Mouse (Mus musculus): ENCODE measurements around the gene Iqschfp. TPM values are rescaled to one million over a fixed set of nuclear protein-coding genes. Genes with fewer than 3 reads are reported as not detected.

Iqschfp gene
- polyA plus RNA-seq, 1 experiment from 2014 or later, result not detected

DNA sequence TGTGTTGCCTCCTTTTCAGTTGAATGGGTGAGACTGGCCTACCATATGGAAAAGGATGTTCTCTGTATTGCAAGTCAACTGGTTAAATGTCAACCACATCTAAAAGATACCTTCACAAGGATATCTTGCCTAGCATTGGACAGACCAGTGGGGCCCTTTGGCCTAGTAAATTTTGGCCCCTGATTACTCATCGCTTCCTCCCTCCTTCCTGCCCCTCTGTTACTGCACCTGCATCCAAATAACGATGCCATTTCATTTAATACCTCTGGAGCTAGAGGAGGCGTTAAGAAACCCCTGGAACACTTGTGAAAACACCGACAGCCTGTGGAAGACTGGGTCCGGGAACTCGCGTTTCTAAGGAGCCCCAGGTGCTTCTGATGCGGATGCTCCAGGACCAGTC, 626.0 kb downstream of the Iqschfp start:
- no peak overlapping the region for H3K4me3 ChIP-seq (ENCODE audit: low read depth, low read length)
- H3K4me2 ChIP-seq (ENCODE audit: low read depth, low read length), result no peak overlapping the region
- H3K27me3 ChIP-seq (ENCODE audit: control insufficient read depth, insufficient read depth, low read depth, low read length), result no peaks in the 10 kb centered on the region

DNA sequence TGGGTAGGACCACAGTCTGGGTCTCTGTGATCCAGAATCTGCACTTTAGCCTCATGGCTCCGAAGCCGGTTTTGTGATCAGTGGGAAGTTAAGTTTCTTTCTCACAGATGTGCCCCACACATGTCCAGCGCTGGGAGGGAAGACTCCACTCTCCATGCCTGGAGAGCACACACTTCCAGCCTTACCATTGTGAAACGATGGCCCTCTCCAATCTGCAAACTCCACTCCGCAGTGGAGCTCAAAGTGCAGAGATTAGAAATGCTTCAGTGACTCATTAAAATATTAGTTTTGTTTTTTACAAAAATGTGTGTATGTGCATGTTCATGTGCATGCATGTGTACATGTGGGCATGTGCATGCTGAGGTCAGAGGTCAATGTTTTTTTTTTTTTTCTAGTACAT, 626.6 kb downstream of the Iqschfp start:
- 72% methylated on average over 5 of the region's 5 CpGs for WGBS (ENCODE audit: insufficient replicate concordance)
- Histone ChIP-seq H3K27ac (ENCODE audit: low read length) (no peak overlapping the region), H3K27me3 (ENCODE audit: control insufficient read depth, insufficient read depth, low read depth, low read length) (no peaks in the 10 kb centered on the region), H3K9ac (ENCODE audit: low read depth, low read length) (no peak overlapping the region), H3K36me3 (ENCODE audit: control insufficient read depth, insufficient read depth) (no peaks in the 10 kb centered on the region), H3K4me1 (ENCODE audit: control insufficient read depth, low read depth, low read length) (no peaks in the 10 kb centered on the region), H3K9me3 (replicated peaks; ENCODE audit: control insufficient read depth, low read length) (no peaks in the 10 kb centered on the region), H3K4me3 (ENCODE audit: low read depth, low read length) (no peak overlapping the region), H3K4me2 (ENCODE audit: low read depth, low read length) (no peak overlapping the region)
- ATAC-seq (ENCODE audit: low read depth), result no peak

More for the DNA sequence above, 626.0 kb downstream of the Iqschfp start:
- WGBS (ENCODE audit: insufficient replicate concordance), result 70% methylated on average over 8 of the region's 8 CpGs
- Histone ChIP-seq H3K27ac (ENCODE audit: low read length) (no peak overlapping the region), H3K9ac (ENCODE audit: low read depth, low read length) (no peak overlapping the region), H3K9me3 (replicated peaks; ENCODE audit: control insufficient read depth, low read length) (no peaks in the 10 kb centered on the region), H3K4me1 (ENCODE audit: control insufficient read depth, low read depth, low read length) (no peaks in the 10 kb centered on the region), H3K36me3 (ENCODE audit: control insufficient read depth, insufficient read depth) (no peaks in the 10 kb centered on the region)
- no peak for ATAC-seq (ENCODE audit: low read depth)

DNA sequence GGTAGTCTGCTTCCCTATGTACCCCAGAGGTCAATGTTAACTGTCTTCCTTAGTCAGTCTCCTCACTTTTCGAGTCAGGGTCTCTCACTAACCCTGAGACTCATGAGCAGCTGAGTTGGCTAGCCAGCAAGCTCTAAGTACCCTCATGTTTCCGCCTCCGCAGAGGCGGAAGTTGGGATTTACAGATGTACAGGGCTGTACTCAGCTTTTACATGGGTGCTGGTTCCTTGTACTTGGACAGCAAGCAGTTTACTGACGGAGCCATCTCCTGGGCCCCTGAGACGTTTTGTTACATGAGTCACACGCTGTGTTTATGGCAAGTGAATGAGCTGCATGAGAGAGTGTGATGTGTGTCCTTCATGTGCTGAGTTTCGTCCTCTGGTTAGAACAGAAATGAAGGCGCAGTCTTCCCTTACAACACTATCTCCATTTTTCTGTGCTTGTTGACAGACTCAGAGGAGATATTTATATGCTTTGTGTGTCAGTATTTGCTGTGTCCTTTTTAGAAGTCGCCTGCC, 633.4 kb downstream of the Iqschfp start:
- no peak for ATAC-seq (ENCODE audit: low read depth)
- H3K9ac ChIP-seq (ENCODE audit: low read depth, low read length), result no peak overlapping the region
- no peaks in the 10 kb centered on the region for H3K4me1 ChIP-seq (ENCODE audit: control insufficient read depth, low read depth, low read length)
- no peak overlapping the region for H3K4me2 ChIP-seq (ENCODE audit: low read depth, low read length)
- H3K4me3 ChIP-seq (ENCODE audit: low read depth, low read length), result no peak overlapping the region
- H3K36me3 ChIP-seq (ENCODE audit: control insufficient read depth, insufficient read depth), result no peaks in the 10 kb centered on the region
- H3K27ac ChIP-seq (ENCODE audit: low read length), result no peak overlapping the region
- H3K9me3 ChIP-seq (replicated peaks; ENCODE audit: control insufficient read depth, low read length), result no peaks in the 10 kb centered on the region
- 74% methylated on average over 10 of the region's 10 CpGs for WGBS (ENCODE audit: insufficient replicate concordance)
- H3K27me3 ChIP-seq (ENCODE audit: control insufficient read depth, insufficient read depth, low read depth, low read length), result no peaks in the 10 kb centered on the region

DNA sequence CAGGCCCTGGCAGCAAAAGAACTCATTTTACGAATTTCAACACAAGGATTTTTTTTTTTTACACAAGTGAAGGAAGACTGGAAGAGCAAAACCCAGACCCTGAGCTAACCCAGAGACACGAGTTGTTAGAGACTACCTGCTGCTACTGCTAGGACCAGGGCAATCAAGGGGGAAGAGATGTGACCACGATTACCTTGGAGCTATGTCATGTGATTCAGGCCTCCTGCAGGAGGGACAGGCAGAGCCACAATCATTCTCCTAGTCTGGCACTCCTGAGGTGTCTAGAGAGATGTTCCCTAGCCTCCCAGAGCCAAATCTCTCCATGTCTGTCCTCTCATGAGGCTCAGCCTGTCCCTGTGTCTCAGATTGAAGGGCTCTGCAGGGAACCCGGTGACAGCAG, 634.4 kb downstream of the Iqschfp start:
- WGBS (ENCODE audit: insufficient replicate concordance), result 48% methylated on average over 4 of the region's 4 CpGs

DNA sequence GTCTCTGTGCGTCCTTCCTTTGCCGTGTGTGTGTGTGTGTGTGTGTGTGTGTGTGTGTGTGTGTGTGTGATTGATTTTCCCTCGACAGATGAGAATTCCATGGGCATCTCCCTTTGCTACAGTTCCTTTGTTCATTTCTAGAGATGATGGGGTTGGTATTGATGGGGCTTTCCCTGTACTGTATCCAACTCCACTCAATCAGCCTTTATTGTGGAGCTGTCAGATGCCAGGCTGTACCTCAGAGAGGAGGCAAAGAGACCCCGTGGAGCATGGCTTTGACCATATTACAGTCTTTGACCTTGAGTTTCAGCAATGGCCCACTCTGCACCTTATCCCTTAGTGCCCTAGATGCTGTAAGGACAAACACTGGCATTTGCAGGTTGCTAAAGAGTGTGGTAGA, 635.1 kb downstream of the Iqschfp start:
- Histone ChIP-seq H3K4me1 (ENCODE audit: control insufficient read depth, low read depth, low read length) (no peaks in the 10 kb centered on the region), H3K9me3 (replicated peaks; ENCODE audit: control insufficient read depth, low read length) (no peaks in the 10 kb centered on the region), H3K4me3 (ENCODE audit: low read depth, low read length) (no peak overlapping the region), H3K4me2 (ENCODE audit: low read depth, low read length) (no peak overlapping the region), H3K27me3 (ENCODE audit: control insufficient read depth, insufficient read depth, low read depth, low read length) (no peaks in the 10 kb centered on the region), H3K36me3 (ENCODE audit: control insufficient read depth, insufficient read depth) (no peaks in the 10 kb centered on the region), H3K27ac (ENCODE audit: low read length) (no peak overlapping the region), H3K9ac (ENCODE audit: low read depth, low read length) (no peak overlapping the region)
- 48% methylated on average over 4 of the region's 4 CpGs for WGBS (ENCODE audit: insufficient replicate concordance)
- ATAC-seq (ENCODE audit: low read depth), result no peak

More for the DNA sequence above, 634.4 kb downstream of the Iqschfp start:
- Histone ChIP-seq H3K4me2 (ENCODE audit: low read depth, low read length) (no peak overlapping the region), H3K4me3 (ENCODE audit: low read depth, low read length) (no peak overlapping the region), H3K9me3 (replicated peaks; ENCODE audit: control insufficient read depth, low read length) (no peaks in the 10 kb centered on the region), H3K9ac (ENCODE audit: low read depth, low read length) (no peak overlapping the region), H3K27ac (ENCODE audit: low read length) (no peak overlapping the region), H3K27me3 (ENCODE audit: control insufficient read depth, insufficient read depth, low read depth, low read length) (no peaks in the 10 kb centered on the region), H3K36me3 (ENCODE audit: control insufficient read depth, insufficient read depth) (no peaks in the 10 kb centered on the region), H3K4me1 (ENCODE audit: control insufficient read depth, low read depth, low read length) (no peaks in the 10 kb centered on the region)
- no peak for ATAC-seq (ENCODE audit: low read depth)

DNA sequence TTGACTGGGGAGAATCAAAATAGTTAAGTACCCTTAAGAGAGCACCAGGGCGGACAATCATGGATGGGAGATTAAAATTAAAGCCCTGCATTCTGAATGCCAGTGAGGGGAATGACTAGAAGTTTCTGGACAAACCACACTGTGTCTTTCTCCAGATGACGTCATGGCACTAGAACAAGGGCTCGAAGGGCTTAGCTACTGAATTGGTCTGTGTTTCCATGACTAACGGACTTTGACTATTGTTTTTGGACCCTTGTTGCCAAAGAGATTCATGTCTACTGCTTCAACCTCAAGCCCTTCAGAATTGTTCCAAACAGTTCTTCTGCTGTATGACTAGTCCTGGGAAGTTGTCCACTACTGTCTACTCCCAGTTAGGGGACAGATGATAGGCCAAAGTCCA, 639.9 kb downstream of the Iqschfp start:
- no peak overlapping the region for H3K9ac ChIP-seq (ENCODE audit: low read depth, low read length)
- WGBS (ENCODE audit: insufficient replicate concordance), result 61% methylated on average over 4 of the region's 4 CpGs
- no peak for ATAC-seq (ENCODE audit: low read depth)
- H3K4me1 ChIP-seq (ENCODE audit: control insufficient read depth, low read depth, low read length), result no peaks in the 10 kb centered on the region
- H3K9me3 ChIP-seq (replicated peaks; ENCODE audit: control insufficient read depth, low read length), result no peaks in the 10 kb centered on the region
- H3K4me2 ChIP-seq (ENCODE audit: low read depth, low read length), result no peak overlapping the region
- no peaks in the 10 kb centered on the region for H3K27me3 ChIP-seq (ENCODE audit: control insufficient read depth, insufficient read depth, low read depth, low read length)
- no peaks in the 10 kb centered on the region for H3K36me3 ChIP-seq (ENCODE audit: control insufficient read depth, insufficient read depth)
- H3K4me3 ChIP-seq (ENCODE audit: low read depth, low read length), result no peak overlapping the region
- no peak overlapping the region for H3K27ac ChIP-seq (ENCODE audit: low read length)

DNA sequence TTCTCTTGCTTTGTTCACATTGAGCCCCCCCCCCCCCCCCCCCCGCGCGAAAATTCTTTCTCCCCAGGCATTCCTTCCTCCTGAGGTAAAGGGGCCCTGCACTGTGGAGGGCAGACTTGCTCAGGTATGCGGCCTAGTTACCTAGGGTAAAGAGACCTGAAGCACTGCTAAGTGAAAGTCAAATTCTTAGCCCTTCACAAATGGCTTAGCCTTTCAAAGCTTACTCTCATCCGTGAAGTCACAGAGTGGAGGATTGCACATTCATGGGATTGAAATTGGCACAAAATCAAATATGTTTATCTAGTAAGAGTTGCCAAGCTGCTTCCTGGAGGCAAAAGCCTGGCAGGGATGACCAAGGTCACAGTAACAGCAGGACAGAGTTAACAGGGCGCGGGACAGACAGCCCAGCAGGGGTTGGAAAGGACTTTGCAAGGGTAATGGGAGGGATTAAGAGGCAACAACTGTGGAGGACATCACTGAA, 642.6 kb downstream of the Iqschfp start:
- H3K27ac ChIP-seq (ENCODE audit: low read length), result no peak overlapping the region
- WGBS (ENCODE audit: insufficient replicate concordance), result 57% methylated on average over 4 of the region's 7 CpGs
- ATAC-seq (ENCODE audit: low read depth), result no peak

DNA sequence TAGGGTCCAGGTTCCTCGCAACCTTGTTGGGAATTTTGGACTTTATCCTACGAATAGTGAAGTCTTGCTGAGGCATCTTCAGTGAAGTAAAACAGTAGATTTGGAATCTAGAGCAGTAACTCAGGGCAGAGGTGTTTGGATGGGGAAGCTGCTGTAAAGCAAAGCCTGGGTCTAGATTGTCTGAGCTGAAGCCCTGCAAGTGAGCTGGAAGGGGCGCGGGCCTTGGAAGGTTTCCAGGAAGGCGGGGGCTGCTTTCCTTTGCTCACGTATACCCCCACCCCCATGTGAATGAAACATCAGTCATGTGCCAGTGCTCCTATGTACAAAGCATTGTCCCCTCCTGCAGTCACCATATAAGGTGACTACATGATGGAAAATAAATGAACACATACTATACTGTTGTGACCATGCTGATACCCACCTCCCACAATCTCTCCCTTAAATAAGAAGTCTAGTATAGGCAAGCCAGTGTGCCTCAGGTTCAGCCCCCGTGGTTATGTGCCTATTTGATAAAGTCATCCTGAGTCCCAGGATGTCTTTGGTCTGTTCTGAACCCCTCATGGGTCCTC, 643.2 kb downstream of the Iqschfp start:
- no peaks in the 10 kb centered on the region for H3K36me3 ChIP-seq (ENCODE audit: control insufficient read depth, insufficient read depth)
- no peak overlapping the region for H3K4me3 ChIP-seq (ENCODE audit: low read depth, low read length)
- ATAC-seq (ENCODE audit: low read depth), result no peak
- no peak overlapping the region for H3K9ac ChIP-seq (ENCODE audit: low read depth, low read length)
- H3K27ac ChIP-seq (ENCODE audit: low read length), result no peak overlapping the region
- H3K27me3 ChIP-seq (ENCODE audit: control insufficient read depth, insufficient read depth, low read depth, low read length), result no peaks in the 10 kb centered on the region
- no peaks in the 10 kb centered on the region for H3K9me3 ChIP-seq (replicated peaks; ENCODE audit: control insufficient read depth, low read length)
- no peak overlapping the region for H3K4me2 ChIP-seq (ENCODE audit: low read depth, low read length)
- WGBS (ENCODE audit: insufficient replicate concordance), result 63% methylated on average over 7 of the region's 7 CpGs
- H3K4me1 ChIP-seq (ENCODE audit: control insufficient read depth, low read depth, low read length), result no peaks in the 10 kb centered on the region

More for the DNA sequence above, 642.6 kb downstream of the Iqschfp start:
- H3K4me1 ChIP-seq (ENCODE audit: control insufficient read depth, low read depth, low read length), result no peaks in the 10 kb centered on the region
- no peak overlapping the region for H3K4me2 ChIP-seq (ENCODE audit: low read depth, low read length)
- H3K9me3 ChIP-seq (replicated peaks; ENCODE audit: control insufficient read depth, low read length), result no peaks in the 10 kb centered on the region
- H3K4me3 ChIP-seq (ENCODE audit: low read depth, low read length), result no peak overlapping the region
- H3K36me3 ChIP-seq (ENCODE audit: control insufficient read depth, insufficient read depth), result no peaks in the 10 kb centered on the region
- no peak overlapping the region for H3K9ac ChIP-seq (ENCODE audit: low read depth, low read length)
- no peaks in the 10 kb centered on the region for H3K27me3 ChIP-seq (ENCODE audit: control insufficient read depth, insufficient read depth, low read depth, low read length)

DNA sequence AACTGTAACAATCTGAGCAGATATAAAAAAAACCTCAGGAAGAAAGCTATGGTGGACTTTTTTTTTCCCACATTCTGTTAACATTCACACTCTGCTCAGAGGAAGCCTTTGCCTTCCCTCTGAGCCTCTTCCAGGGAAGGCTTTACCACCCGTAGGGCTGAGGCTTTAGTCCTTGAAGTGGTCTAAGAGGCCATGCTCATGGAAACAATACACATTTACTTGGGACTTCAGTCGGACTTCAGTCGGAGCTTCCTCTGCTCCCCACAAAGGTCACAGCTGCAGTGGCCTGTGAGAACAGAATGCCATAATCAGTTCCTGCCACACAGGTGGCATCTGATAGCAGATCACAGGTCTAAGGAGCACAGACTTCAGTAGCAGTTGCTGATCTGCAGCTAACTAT, 644.0 kb downstream of the Iqschfp start:
- H3K9ac ChIP-seq (ENCODE audit: low read depth, low read length), result no peak overlapping the region
- no peaks in the 10 kb centered on the region for H3K4me1 ChIP-seq (ENCODE audit: control insufficient read depth, low read depth, low read length)
- 47% methylated on average over 3 of the region's 3 CpGs for WGBS (ENCODE audit: insufficient replicate concordance)
- no peaks in the 10 kb centered on the region for H3K9me3 ChIP-seq (replicated peaks; ENCODE audit: control insufficient read depth, low read length)
- H3K4me3 ChIP-seq (ENCODE audit: low read depth, low read length), result no peak overlapping the region
- H3K4me2 ChIP-seq (ENCODE audit: low read depth, low read length), result no peak overlapping the region
- no peaks in the 10 kb centered on the region for H3K36me3 ChIP-seq (ENCODE audit: control insufficient read depth, insufficient read depth)
- no peak overlapping the region for H3K27ac ChIP-seq (ENCODE audit: low read length)
- ATAC-seq (ENCODE audit: low read depth), result no peak
- H3K27me3 ChIP-seq (ENCODE audit: control insufficient read depth, insufficient read depth, low read depth, low read length), result no peaks in the 10 kb centered on the region
